Mouse (Mus musculus): ENCODE data around the gene Ddc. TPM values are rescaled to one million over a fixed set of nuclear protein-coding genes. Genes with fewer than 3 reads are reported as not detected.

The Ddc gene
- polyA plus RNA-seq (2015; fragmentation: Nextera tagmentation; extraction: Ambion mirVana) = 14.3 and 15.4 TPM in 2 replicates

- peak; percentile 50; the same call in 1 of the 2 replicates for ATAC-seq (replicated peaks; ENCODE audit: low FRiP score)
- H3K27me3 ChIP-seq = no peaks in the 10 kb centered on the region
- no peak within 1 kb of the TSS for H3K4me3 ChIP-seq (replicated peaks)
- no peak within 1 kb of the TSS for H3K4me2 ChIP-seq
- peak within 1 kb of the TSS; percentile 49; the same call in 1 of the 2 replicates for H3K27ac ChIP-seq
- peaks cover 13% of the 10 kb centered on the region for H3K4me1 ChIP-seq
- H3K9me3 ChIP-seq (replicated peaks) = no peaks in the 10 kb centered on the region
- H3K36me3 ChIP-seq = no peaks in the 10 kb centered on the region
- H3K9ac ChIP-seq = no peak within 1 kb of the TSS
- WGBS = 82% methylated on average over 12 of the region's 12 CpGs
Measured at GRCm38 (mm10) chr11:11897645-11898357, at the start of gene Ddc. Gene Ddc (minus strand): TSS chr11:11898144.

DNA sequence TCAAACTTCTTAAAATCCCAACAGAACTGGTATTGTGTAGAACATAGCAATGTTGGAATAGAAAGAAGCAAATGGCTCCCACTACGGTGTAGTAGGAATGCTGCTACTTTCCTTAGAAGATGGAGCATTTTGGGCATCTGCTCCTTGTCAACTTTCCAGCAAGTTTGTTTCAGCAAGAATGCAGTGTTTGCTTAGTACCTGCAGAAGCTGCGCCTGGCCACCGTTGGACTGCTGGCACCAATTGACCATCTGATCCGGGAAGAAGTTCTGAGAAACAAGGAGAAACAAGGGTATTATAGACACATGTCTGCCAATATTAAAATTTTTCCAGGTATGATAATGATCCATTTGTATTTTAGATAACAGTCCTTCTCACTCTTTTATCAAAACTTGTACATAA is 47.8 kb upstream of the Ddc start:
- Histone ChIP-seq H3K27me3 (no peaks in the 10 kb centered on the region), H3K36me3 (peaks cover 85% of the 10 kb centered on the region), H3K9ac (no peak overlapping the region), H3K4me1 (peaks cover 24% of the 10 kb centered on the region), H3K9me3 (replicated peaks) (no peaks in the 10 kb centered on the region), H3K27ac (no peak overlapping the region), H3K4me3 (replicated peaks) (no peak overlapping the region), H3K4me2 (no peak overlapping the region)
- 93% methylated on average over 4 of the region's 4 CpGs for WGBS
- ATAC-seq (replicated peaks; ENCODE audit: low FRiP score) = no peak

- no peak for ATAC-seq (replicated peaks; ENCODE audit: low FRiP score)
- Histone ChIP-seq H3K4me1 (peaks cover 20% of the 10 kb centered on the region), H3K27ac (no peak overlapping the region), H3K9me3 (replicated peaks) (no peaks in the 10 kb centered on the region), H3K4me3 (replicated peaks) (no peak overlapping the region), H3K4me2 (no peak overlapping the region), H3K27me3 (no peaks in the 10 kb centered on the region), H3K9ac (no peak overlapping the region), H3K36me3 (peaks cover 82% of the 10 kb centered on the region)
- 95% methylated on average over 4 of the region's 4 CpGs for WGBS
Measured at GRCm38 (mm10) chr11:11944814-11945213, 46.9 kb upstream of the Ddc start.

GRCm38 (mm10) chr11:11944082-11944349 is 46.1 kb upstream of the Ddc start:
- H3K27ac ChIP-seq = no peak overlapping the region
- peaks cover 14% of the 10 kb centered on the region for H3K4me1 ChIP-seq
- no peak overlapping the region for H3K4me3 ChIP-seq (replicated peaks)
- no peaks in the 10 kb centered on the region for H3K9me3 ChIP-seq (replicated peaks)
- no peaks in the 10 kb centered on the region for H3K27me3 ChIP-seq
- ATAC-seq (replicated peaks; ENCODE audit: low FRiP score) = no peak
- peaks cover 85% of the 10 kb centered on the region for H3K36me3 ChIP-seq
- H3K4me2 ChIP-seq = no peak overlapping the region
- no peak overlapping the region for H3K9ac ChIP-seq

DNA sequence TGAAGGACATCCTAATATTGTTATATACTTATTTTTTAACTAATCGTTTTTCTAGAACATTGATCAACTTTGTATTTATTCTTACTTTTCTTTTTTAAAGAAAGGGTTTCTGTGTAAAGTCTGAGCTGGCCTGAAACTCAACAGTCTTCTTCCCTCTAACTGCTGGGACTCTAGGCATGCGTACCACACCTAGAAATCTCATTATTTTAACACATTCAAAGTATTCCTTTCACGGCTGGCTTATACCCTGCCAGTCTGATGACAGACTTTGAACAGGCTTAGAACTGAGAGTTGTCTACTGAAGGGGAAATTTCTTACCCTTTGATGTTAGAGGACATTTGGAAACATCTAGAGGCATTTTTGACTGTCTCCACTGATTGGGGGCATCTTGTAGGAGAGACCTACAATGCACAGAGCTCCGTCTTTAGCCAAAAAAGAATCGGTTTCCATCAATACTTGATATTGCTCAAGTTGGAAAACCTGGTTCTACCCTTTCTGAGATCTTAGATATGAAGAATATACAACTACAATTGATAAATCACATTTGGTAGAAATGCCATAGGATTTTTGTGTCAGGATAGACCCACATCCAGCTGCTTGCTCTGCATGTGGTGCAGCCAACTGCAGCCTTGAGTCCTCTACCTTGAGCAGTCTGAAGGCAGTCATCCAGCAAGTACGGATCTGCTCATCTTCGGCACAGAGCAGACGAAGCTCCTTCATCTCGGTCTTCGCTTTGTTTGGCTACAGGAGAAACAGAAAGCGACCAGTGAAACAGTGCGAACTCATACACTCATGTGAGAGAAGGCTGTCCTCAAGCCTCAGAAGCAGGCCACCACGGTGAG is 45.5 kb upstream of the Ddc start:
- Histone ChIP-seq H3K9ac (no peak overlapping the region), H3K4me2 (no peak overlapping the region), H3K4me3 (replicated peaks) (no peak overlapping the region), H3K36me3 (peaks cover 89% of the 10 kb centered on the region), H3K27me3 (no peaks in the 10 kb centered on the region), H3K27ac (no peak overlapping the region), H3K4me1 (peaks cover 9% of the 10 kb centered on the region), H3K9me3 (replicated peaks) (no peaks in the 10 kb centered on the region)
- no peak for ATAC-seq (replicated peaks; ENCODE audit: low FRiP score)
- WGBS = 87% methylated on average over 13 of the region's 13 CpGs

GRCm38 (mm10) chr11:11942320-11943217 is 44.6 kb upstream of the Ddc start:
- peaks cover 91% of the 10 kb centered on the region for H3K36me3 ChIP-seq
- ATAC-seq (replicated peaks; ENCODE audit: low FRiP score) = no peak
- H3K9me3 ChIP-seq (replicated peaks) = no peaks in the 10 kb centered on the region
- H3K27ac ChIP-seq = peak overlapping the region; percentile 0; the same call in 1 of the 2 replicates
- no peak overlapping the region for H3K9ac ChIP-seq
- 58% methylated on average over 6 of the region's 6 CpGs for WGBS
- no peak overlapping the region for H3K4me3 ChIP-seq (replicated peaks)
- peaks cover 2% of the 10 kb centered on the region; the same call in 1 of the 2 replicates for H3K4me1 ChIP-seq
- no peak overlapping the region for H3K4me2 ChIP-seq
- no peaks in the 10 kb centered on the region for H3K27me3 ChIP-seq

- H3K36me3 ChIP-seq = peaks cover 91% of the 10 kb centered on the region
- no peaks in the 10 kb centered on the region for H3K9me3 ChIP-seq (replicated peaks)
- H3K4me2 ChIP-seq = no peak overlapping the region
- 76% methylated on average over 5 of the region's 5 CpGs for WGBS
- no peak overlapping the region for H3K27ac ChIP-seq
- no peaks in the 10 kb centered on the region for H3K4me1 ChIP-seq
- H3K9ac ChIP-seq = no peak overlapping the region
- H3K4me3 ChIP-seq (replicated peaks) = no peak overlapping the region
- no peak for ATAC-seq (replicated peaks; ENCODE audit: low FRiP score)
- no peaks in the 10 kb centered on the region for H3K27me3 ChIP-seq
Measured at GRCm38 (mm10) chr11:11940833-11941681, 43.1 kb upstream of the Ddc start.

DNA sequence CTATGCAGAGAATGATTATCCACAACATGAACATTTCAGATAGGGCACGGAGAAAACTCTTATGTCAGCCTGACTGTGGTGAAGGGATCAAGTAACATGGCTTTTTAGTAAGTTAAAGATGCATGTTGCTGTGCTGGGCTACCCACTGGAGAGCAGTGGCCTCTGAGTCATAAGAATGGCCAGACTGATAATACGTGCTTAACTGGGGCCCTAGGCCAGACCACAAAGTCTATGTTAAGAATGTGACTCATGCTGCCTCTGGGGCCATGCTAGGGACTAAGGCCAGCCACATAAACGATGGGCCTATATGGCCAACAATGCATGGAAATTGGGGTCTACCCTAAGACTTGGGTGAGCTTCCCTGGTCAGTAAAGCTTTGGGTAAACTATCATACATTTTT is 41.7 kb upstream of the Ddc start:
- ATAC-seq (replicated peaks; ENCODE audit: low FRiP score) = no peak
- Histone ChIP-seq H3K4me2 (no peak overlapping the region), H3K27ac (no peak overlapping the region), H3K36me3 (peaks cover 90% of the 10 kb centered on the region), H3K4me3 (replicated peaks) (no peak overlapping the region), H3K9me3 (replicated peaks) (no peaks in the 10 kb centered on the region), H3K27me3 (no peaks in the 10 kb centered on the region), H3K4me1 (no peaks in the 10 kb centered on the region), H3K9ac (no peak overlapping the region)
- 82% methylated on average over 3 of the region's 3 CpGs for WGBS

DNA sequence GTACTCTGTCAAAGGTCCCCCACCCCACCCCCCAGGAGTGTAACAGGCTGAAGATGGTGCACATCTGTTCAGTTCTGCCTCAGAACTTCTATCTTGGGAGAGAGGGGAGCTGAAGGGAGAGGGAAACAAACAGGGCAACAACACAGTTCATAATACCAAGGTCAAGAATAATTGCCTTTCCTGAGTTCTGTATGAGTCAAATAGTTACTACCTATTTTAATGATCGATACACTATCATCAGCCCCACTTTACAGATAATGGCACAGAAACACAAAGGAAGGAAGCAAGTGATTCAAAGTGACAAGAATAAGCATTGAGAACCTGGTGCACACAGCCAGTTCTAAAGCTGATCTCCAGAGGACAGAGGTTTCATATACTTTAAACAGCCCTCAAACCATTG is 40.6 kb upstream of the Ddc start:
- H3K27ac ChIP-seq = no peak overlapping the region
- no peaks in the 10 kb centered on the region for H3K9me3 ChIP-seq (replicated peaks)
- no peaks in the 10 kb centered on the region for H3K4me1 ChIP-seq
- ATAC-seq (replicated peaks; ENCODE audit: low FRiP score) = no peak
- H3K36me3 ChIP-seq = peaks cover 90% of the 10 kb centered on the region
- no peak overlapping the region for H3K9ac ChIP-seq
- no peaks in the 10 kb centered on the region for H3K27me3 ChIP-seq
- no peak overlapping the region for H3K4me2 ChIP-seq
- no peak overlapping the region for H3K4me3 ChIP-seq (replicated peaks)
- 92% methylated on average over 1 of the region's 1 CpGs for WGBS

DNA sequence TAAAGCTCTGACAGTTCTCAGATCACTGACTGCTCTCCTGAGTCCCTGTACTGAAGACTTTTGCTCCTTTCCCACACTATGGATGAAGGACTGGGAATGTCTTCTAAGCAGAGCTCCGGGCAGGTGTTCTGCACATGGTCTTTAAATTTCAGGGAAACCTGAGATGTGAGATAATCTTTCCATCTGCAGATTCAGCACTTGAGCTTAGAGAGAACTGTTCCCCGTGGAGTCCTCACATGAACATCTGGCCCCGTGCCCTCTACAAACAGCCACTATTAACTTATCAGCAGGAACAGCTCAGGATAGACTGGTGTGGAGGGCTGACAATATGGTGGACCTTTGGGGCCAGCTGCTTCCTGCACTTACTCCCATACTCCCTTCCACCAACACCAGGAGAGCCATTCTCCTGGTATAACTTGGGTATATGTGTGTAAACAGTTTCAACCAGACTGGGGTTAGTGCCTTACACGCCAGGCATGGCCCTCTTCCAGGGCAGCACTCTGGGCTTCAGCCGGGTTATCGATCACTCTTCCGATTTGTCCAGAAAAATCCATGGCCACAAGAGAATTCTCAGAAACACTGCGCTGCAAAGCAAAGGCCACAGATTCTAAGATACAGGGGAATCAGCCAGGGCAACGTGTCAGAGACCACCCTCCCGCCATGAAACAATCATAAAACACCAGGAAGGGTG is 39.5 kb upstream of the Ddc start:
- H3K4me1 ChIP-seq = no peaks in the 10 kb centered on the region
- H3K9ac ChIP-seq = no peak overlapping the region
- WGBS = 81% methylated on average over 10 of the region's 10 CpGs
- no peak overlapping the region for H3K4me2 ChIP-seq
- H3K9me3 ChIP-seq (replicated peaks) = no peaks in the 10 kb centered on the region
- peaks cover 91% of the 10 kb centered on the region for H3K36me3 ChIP-seq
- no peaks in the 10 kb centered on the region for H3K27me3 ChIP-seq
- peak; percentile 37; the same call in 1 of the 2 replicates for ATAC-seq (replicated peaks; ENCODE audit: low FRiP score)
- no peak overlapping the region for H3K27ac ChIP-seq
- no peak overlapping the region for H3K4me3 ChIP-seq (replicated peaks)

DNA sequence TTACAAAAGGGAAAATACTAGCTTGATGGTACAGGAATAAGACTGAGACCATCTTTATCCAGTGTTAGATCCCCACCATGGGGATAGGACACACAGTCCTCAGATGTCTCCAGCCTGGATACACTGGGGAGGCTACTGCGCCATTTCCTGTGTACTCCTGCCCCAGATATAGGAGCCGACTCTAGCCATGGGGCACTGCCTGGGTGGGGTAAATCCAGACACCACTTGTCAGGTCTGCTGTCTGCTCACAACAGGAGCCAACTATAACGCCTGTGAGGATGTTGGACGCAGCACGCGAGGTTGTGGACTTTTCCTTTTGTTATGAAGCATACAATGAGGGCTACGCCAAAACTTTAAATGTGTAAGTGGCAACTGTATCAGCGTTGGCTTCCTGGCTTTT is 36.9 kb upstream of the Ddc start:
- WGBS = 86% methylated on average over 8 of the region's 8 CpGs
- H3K4me1 ChIP-seq = no peaks in the 10 kb centered on the region
- no peak for ATAC-seq (replicated peaks; ENCODE audit: low FRiP score)
- H3K4me2 ChIP-seq = no peak overlapping the region
- no peaks in the 10 kb centered on the region for H3K27me3 ChIP-seq
- no peak overlapping the region for H3K4me3 ChIP-seq (replicated peaks)
- H3K9me3 ChIP-seq (replicated peaks) = no peaks in the 10 kb centered on the region
- H3K36me3 ChIP-seq = peaks cover 93% of the 10 kb centered on the region
- no peak overlapping the region for H3K27ac ChIP-seq
- no peak overlapping the region for H3K9ac ChIP-seq

Data from kidney, embryonic 15.5 days (tissue).